Mouse (Mus musculus) spleen, postnatal 10 days (tissue): ENCODE measurements around the gene Tnfrsf18.

ENCODE experiments used
- DNase-seq, 2 experiments: peaks; one replicate each; pipeline ENCODE4 v3.0.0; 2021 to 2022; ENCODE audit warnings: low spot score in 2 of 2

Tnfrsf18 gene

GRCm38 (mm10) chr4:156032856-156033255 lies 6.9 kb downstream of the Tnfrsf18 start:
- no peak for DNase-seq

DNA sequence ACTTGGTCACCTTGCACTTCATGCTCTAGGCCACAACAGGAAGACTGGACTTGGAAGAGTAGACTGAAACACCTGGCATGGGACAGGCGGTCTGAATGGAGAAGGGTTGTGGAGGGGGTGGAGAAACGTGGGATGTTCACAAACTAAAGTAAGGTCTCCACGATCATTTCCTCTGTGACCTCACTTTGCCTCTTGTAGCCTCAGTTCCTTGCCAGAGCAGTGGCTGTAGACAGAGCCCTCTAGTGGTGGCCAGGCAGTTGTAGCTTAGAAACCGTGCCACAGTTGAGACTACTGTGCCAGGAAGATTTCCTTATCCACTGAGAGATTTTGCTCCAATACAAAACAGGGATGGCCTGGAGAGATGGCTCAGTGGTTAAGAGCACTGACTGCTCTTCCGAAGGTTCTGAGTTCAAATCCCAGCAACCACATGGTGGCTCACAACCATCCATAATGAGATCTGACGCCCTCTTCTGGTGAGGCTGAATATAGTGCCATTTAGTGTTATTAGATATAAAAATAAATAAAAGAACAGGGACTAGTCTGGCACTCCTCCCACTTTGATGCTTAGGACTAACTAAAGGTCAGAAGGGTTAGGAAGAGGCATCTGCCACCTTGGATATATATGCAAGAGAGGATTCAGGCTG lies 7.6 kb downstream of the Tnfrsf18 start:
- peak in 1 of 2 experiments; percentile 68 for DNase-seq

DNA sequence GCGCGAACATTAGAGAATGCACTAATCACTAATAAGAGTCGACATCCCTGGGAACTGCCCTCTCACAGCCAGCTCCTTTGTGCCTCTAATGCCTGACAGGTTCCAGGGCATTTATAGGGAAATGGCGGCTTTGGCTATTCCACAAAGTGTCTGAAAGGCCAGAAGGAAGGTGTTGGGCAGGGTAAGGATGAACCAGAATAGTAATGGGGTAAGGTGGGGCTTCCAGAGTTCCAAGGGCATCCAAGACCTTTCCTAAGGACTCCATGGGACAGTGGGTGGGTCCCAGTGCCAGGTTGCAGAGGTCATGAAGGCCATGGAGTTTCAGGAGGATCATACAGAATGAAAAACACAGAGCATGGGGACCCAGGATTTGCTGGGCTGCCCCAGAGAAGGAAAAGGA lies 8.3 kb downstream of the Tnfrsf18 start:
- DNase-seq = no peak

DNA sequence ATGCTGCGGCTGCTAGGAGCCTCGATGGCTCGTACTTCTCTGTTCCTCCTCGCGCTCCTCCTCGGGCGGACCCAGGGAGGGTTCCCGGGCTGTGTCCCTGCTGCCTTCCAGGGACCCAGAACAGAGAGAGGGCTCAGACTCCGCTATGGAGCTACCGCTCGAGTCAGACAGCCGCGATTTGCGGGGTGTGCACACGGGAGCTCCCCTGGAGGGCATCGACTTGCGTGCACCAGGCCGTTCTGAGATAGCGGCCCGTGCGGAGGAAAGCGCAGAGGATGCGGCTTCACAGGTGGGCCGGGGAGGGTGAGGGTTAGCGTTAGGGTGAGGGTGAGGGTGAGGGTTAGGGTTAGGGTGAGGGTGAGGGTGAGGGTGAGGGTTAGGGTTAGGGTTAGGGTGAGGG lies 8.9 kb downstream of the Tnfrsf18 start:
- no peak for DNase-seq

DNA sequence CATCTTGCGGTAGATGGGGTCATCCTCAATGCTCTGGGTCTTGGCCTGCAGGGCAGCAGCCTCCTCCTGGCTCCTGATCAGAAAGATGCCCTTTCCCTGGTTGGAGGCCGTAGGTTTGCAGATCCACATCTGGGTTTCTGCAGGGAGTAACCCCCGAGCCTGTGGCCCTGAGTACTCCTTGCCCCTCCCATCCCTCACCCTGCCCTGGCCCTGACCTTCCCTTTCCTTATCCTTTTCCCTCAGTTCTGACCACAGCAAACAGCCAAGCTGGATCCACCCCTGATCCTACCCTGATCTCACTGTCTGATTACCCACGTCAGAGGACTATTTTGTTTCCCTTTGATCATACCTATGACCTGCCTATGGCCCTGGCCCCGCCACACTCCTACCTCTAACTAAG lies 18.8 kb downstream of the Tnfrsf18 start:
- DNase-seq = no peak

GRCm38 (mm10) chr4:156049779-156050178 lies 23.8 kb downstream of the Tnfrsf18 start:
- DNase-seq = no peak

GRCm38 (mm10) chr4:156050391-156050980 lies 24.5 kb downstream of the Tnfrsf18 start:
- DNase-seq = no peak

- DNase-seq = no peak
Observed at GRCm38 (mm10) chr4:156053113-156053512, 27.1 kb downstream of the Tnfrsf18 start.

GRCm38 (mm10) chr4:156054130-156054529 lies 28.2 kb downstream of the Tnfrsf18 start:
- DNase-seq = no peak

GRCm38 (mm10) chr4:156054606-156055005 lies 28.6 kb downstream of the Tnfrsf18 start:
- no peak for DNase-seq

DNA sequence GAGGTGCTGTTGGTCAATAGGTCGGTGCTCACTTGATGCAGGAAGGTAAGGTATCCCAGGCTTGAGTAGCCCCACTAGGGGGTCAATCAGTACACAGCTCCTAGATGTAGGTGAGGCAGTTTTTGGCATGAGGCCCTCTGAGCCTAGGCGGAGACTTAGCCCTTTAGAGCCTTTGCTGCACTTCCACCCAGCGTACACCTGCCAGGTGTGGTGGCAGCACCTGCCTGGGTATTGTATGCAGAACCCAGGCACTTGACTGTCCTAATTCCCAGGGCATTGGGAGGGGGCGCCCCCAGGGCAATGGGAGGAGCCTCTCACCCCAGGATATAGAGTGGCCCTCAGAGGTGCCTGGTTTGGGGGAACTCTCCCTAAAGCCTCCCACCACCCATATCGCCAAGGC lies 29.2 kb downstream of the Tnfrsf18 start:
- no peak for DNase-seq

DNA sequence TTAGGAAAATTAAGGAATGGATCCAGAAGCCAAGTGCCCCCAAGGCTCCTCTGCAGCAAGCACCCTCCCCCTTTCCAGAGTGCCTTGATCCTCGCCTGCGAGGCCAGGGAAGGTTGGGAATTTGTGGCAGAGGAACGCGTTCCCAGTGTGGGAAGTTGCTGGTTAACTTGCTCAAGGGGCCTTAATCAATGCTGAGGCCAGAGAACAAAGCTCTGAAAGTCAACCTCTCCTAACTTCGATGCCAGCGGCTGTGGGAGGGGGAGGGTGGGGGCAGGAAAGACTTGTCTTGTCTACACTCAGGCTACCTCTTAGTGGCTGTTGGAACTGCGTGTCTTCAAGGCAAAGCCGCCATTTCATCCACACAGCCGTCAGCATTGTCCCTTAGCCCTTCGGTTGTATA lies 31.7 kb downstream of the Tnfrsf18 start:
- no peak for DNase-seq

GRCm38 (mm10) chr4:156058826-156059225 lies 32.9 kb downstream of the Tnfrsf18 start:
- no peak for DNase-seq

DNA sequence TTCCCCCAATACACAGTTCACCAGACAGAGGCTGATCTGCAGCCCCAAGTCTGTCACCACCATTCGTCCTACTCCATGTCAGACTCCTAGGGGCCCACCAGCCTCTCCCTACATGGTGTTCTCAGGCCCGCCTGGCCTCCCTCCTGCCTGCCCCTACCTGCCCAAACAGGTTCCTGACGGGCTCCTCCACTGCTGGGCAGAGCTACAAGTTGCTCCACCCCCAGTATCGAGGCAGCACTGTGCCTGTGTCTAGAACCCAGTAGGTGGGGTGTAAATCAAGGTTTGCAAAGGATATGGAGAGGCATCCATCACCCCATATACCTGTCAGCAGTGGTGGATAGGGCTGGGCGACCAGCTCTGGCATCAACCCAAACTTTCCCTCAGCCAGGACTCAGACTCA lies 33.3 kb downstream of the Tnfrsf18 start, which contains the start of gene Ttll10:
TSS of gene Ttll10 (minus strand) at position 154 of the 400 bp plus-strand sequence.
- DNase-seq = no peak

DNA sequence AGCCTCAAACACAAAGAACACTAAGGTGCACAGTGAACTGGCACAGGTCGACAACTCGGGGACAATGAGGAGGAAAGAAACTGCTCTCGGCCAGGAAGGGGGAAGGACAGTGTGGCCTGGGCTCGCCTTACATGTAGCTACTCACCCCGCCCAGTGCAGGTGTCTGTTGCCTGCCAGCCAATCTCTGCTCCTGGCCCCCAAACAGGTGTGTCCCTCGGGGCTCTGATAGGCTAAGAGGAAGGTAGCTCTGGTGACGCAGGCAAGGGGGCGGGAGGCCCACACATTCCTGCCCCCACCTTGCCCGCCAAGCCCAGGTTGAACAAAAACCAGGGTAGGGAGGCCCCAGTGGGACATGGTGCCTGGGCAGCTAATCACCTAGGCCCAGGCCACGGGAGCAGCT lies 33.7 kb downstream of the Tnfrsf18 start:
- DNase-seq = peak in 1 of 2 experiments; percentile 3

DNA sequence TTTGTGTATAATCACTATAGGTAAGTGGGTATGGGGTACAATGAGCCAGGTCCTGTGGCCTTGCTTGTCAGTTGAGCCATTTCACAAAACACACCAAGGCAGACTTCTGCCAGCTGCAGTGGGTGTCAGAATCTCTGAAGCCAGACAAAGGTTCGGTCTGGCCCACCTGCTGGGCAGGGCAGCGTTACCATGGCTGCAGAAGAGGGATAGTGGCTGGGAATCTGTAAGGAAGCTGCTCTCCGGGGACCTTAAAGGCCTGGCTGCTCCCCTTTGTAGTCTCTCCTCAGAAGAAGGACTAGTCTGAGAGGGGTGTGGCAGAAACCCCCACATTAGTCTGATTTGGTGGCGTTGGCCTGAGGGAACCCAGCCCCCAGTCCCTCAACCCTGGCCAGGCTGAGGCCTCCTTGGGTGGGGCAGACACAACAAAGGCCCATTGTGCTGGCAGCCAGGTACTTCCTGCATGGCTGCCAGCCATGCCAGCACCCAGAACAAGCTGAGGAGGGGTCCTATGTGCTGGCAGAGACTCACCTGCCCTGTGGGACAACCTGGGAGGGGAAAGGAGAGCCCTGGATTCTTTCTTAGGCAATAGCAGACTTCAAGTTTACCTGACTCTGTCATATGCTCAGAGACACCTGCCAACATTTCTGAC lies 38.0 kb downstream of the Tnfrsf18 start:
- DNase-seq = no peak

GRCm38 (mm10) chr4:156064510-156064897 lies 38.5 kb downstream of the Tnfrsf18 start:
- no peak for DNase-seq

- no peak for DNase-seq
Observed at GRCm38 (mm10) chr4:156065156-156065894, 39.4 kb downstream of the Tnfrsf18 start.

GRCm38 (mm10) chr4:156067256-156067949 lies 41.4 kb downstream of the Tnfrsf18 start:
- peak in 1 of 2 experiments; percentile 4 for DNase-seq

DNA sequence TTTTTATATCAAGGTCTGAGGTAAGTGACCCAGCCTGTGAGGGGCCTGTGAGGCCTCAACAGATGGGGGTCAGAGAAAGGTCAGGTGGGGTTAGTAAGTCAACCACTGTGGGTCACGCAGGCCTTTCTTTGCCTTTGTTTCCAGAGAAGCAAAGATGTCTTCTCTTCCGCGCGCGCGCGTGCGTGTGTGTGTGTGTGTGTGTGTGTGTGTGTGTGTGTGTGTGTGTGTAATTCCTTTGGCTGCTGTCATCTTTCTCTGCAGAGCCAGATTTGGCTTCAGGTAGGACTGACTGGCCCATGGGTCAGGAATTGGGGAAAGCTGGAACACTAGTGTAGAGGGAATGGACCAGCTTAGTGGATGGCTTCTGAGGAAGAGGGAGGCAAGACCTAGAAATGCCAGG lies 43.7 kb downstream of the Tnfrsf18 start:
- DNase-seq = no peak

- DNase-seq = peak in 1 of 2 experiments; percentile 39
Observed at GRCm38 (mm10) chr4:156070276-156070675, 44.3 kb downstream of the Tnfrsf18 start.

- DNase-seq = peak in 1 of 2 experiments; percentile 29
Observed at GRCm38 (mm10) chr4:156070716-156071115, 44.8 kb downstream of the Tnfrsf18 start.
